Mouse (Mus musculus): ENCODE measurements around the gene C1qa. TPM values are rescaled to one million over a fixed set of nuclear protein-coding genes. Genes with fewer than 3 reads are reported as not detected.

The C1qa gene
- total and polyA plus RNA-seq, 2 experiments from 2014 or later: 42.2 to 53.1 TPM

DNA sequence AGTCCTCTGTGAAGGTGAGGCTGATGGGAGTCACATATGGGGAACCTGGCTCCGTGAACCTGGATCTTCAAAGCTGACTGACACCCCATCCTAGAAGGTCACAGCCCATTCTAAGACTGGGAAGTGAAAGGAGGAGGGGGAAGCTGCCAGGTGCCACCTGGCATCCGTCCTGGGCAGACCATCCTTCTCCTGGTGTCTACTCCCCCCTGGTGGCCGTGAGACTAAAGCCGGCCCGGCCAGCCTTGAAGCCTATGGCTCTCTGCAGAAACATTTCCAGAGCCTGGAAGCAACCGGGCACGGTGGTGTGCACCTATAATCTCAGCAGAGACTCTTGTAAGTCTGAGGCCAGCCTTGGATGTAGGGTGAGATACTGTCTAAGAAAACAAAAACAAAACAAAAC is 21.6 kb downstream of the C1qa start:
- H3K4me3 ChIP-seq (ENCODE audit: low read depth, low read length): no peak overlapping the region
- H3K9ac ChIP-seq: no peak overlapping the region
- H3K36me3 ChIP-seq (ENCODE audit: insufficient read depth): no peaks in the 10 kb centered on the region
- DNase-seq: peak; percentile 75
- H3K9me3 ChIP-seq (ENCODE audit: low read length): no peaks in the 10 kb centered on the region
- no peak overlapping the region for H3K27ac ChIP-seq (ENCODE audit: low read depth, low read length)
- H3K4me2 ChIP-seq (ENCODE audit: low read depth): no peak overlapping the region
- TF ChIP-seq CTCF (IDR thresholded peaks at IDR 0.05; ENCODE audit: low read depth): peak; percentile 85
- 0 out of 2 replicates have a peak, but pooled peaks have one; percentile 61 for ATAC-seq
- WGBS: 20% methylated on average over 7 of the region's 7 CpGs
- H3K4me1 ChIP-seq (ENCODE audit: insufficient read depth): no peaks in the 10 kb centered on the region
- H3K27me3 ChIP-seq (ENCODE audit: insufficient read depth, low read length): no peaks in the 10 kb centered on the region

DNA sequence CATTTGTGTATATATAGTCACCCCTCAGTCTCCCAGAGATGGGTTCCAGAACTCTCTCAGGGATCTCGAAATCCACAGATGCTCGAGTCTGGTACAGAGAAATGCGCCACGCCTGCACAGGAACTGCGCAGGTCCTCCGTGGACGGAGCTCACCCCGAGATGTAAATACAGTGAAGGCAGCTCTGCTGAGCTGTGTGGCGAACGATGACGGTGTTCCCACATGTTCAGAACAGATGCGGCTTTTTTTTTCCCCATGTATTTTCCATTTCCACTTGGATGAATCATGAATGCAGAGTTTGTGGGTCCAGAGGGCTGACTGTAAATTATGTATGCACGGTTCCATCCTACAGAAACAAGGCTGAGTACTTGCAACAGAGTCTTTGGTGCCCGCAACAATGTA is 23.6 kb downstream of the C1qa start:
- ATAC-seq (no peak), DNase-seq (no peak)
- Histone ChIP-seq H3K4me1 (ENCODE audit: insufficient read depth) (no peaks in the 10 kb centered on the region), H3K27ac (ENCODE audit: low read depth, low read length) (no peak overlapping the region), H3K9ac (no peak overlapping the region), H3K27me3 (ENCODE audit: insufficient read depth, low read length) (no peaks in the 10 kb centered on the region), H3K4me2 (ENCODE audit: low read depth) (no peak overlapping the region), H3K36me3 (ENCODE audit: insufficient read depth) (no peaks in the 10 kb centered on the region), H3K4me3 (ENCODE audit: low read depth, low read length) (no peak overlapping the region), H3K9me3 (ENCODE audit: low read length) (no peaks in the 10 kb centered on the region)
- TF ChIP-seq CTCF (IDR thresholded peaks at IDR 0.05; ENCODE audit: low read depth): no peak
- WGBS: 86% methylated on average over 14 of the region's 14 CpGs

DNA sequence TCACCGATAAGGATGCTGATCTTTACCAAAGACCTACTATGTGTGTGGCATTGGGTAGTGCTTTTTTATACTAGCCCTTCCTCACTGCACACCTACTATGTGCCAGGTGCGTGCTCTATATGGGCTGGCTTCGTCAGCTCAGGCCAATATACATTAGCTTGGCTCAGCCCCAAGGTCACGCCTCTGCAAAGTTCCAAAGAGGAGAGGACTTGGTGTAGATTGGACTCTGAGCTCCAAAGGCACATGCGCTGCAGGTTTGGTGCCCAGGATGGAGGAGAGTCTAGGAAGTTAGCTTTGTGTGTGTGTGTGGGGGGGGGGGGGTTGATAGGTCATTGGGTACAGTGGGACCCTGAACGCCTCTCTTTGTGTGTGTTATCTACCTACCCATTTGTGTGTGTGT is 30.2 kb downstream of the C1qa start:
- Histone ChIP-seq H3K9me3 (ENCODE audit: low read length) (no peaks in the 10 kb centered on the region), H3K9ac (no peak overlapping the region), H3K27me3 (ENCODE audit: insufficient read depth, low read length) (no peaks in the 10 kb centered on the region), H3K4me1 (ENCODE audit: insufficient read depth) (peaks cover 7% of the 10 kb centered on the region), H3K27ac (ENCODE audit: low read depth, low read length) (no peak overlapping the region), H3K4me2 (ENCODE audit: low read depth) (no peak overlapping the region), H3K4me3 (ENCODE audit: low read depth, low read length) (no peak overlapping the region), H3K36me3 (ENCODE audit: insufficient read depth) (no peaks in the 10 kb centered on the region)
- ATAC-seq: no peak
- no peak for TF ChIP-seq CTCF (IDR thresholded peaks at IDR 0.05; ENCODE audit: low read depth)
- 75% methylated on average over 6 of the region's 6 CpGs for WGBS
- DNase-seq: no peak

DNA sequence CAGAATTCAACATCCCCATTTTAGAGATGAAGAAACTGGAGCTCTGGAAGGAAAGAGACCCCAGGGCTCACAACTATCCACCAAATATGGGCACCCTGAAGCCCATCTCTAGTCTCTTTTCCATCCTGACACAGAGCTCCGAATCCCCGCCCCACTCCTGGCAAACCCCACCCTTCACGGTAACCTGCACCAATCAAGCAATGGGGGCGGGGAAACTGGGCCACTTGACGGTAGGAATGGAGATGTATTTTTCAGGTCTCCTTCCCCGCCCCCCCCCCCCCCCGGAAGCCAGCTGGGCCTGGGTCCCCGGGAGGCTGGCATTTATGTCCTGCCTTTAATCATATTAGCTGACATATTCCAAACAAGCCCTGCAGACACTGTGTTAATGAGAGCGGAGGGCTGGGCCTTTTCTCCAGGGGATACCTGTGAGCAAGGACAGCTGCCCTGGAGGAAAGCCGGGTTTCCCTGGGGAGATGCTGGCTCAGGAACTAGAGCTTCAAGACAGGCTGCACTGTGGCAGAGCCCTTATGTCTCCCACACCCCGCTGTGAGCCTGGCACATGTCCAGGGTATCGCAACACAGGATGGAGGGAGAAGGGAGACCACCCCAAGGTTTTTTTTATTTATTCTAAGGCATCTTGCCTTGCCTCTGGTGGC is 30.8 kb downstream of the C1qa start:
- no peak for TF ChIP-seq CTCF (IDR thresholded peaks at IDR 0.05; ENCODE audit: low read depth)
- DNase-seq (peak; percentile 46), ATAC-seq (peak; percentile 34; the same call in 1 of the 2 replicates)
- H3K4me2 ChIP-seq (ENCODE audit: low read depth): no peak overlapping the region
- 17% methylated on average over 12 of the region's 12 CpGs for WGBS
- H3K4me3 ChIP-seq (ENCODE audit: low read depth, low read length): no peak overlapping the region
- H3K9ac ChIP-seq: no peak overlapping the region
- H3K27me3 ChIP-seq (ENCODE audit: insufficient read depth, low read length): no peaks in the 10 kb centered on the region
- peaks cover 7% of the 10 kb centered on the region for H3K4me1 ChIP-seq (ENCODE audit: insufficient read depth)
- no peak overlapping the region for H3K27ac ChIP-seq (ENCODE audit: low read depth, low read length)
- no peaks in the 10 kb centered on the region for H3K36me3 ChIP-seq (ENCODE audit: insufficient read depth)
- H3K9me3 ChIP-seq (ENCODE audit: low read length): no peaks in the 10 kb centered on the region

DNA sequence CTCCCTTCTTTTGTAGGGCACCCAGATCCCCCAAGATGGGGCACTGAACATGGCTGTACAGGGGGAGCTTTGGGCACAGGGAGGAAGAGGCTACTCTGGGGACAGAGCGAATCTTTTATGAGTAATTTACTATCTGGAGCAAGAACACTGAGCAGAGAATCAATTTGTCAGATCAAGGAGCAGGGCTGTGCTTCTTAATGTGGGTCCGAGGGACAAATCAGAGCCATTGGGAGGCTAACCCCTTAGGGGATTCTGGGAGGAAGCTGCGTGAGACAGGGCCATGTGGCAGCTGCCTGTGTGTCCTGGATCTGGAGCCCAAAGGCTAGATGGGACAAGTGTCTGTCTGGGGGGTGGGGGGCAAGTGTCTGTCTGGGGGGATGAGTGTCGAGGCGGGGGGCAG is 33.1 kb downstream of the C1qa start:
- no peaks in the 10 kb centered on the region for H3K36me3 ChIP-seq (ENCODE audit: insufficient read depth)
- WGBS: 64% methylated on average over 5 of the region's 5 CpGs
- no peak overlapping the region for H3K9ac ChIP-seq
- H3K27me3 ChIP-seq (ENCODE audit: insufficient read depth, low read length): no peaks in the 10 kb centered on the region
- no peak overlapping the region for H3K4me3 ChIP-seq (ENCODE audit: low read depth, low read length)
- H3K4me1 ChIP-seq (ENCODE audit: insufficient read depth): peaks cover 7% of the 10 kb centered on the region
- no peak overlapping the region for H3K4me2 ChIP-seq (ENCODE audit: low read depth)
- no peak for TF ChIP-seq CTCF (IDR thresholded peaks at IDR 0.05; ENCODE audit: low read depth)
- H3K27ac ChIP-seq (ENCODE audit: low read depth, low read length): no peak overlapping the region
- ATAC-seq (no peak), DNase-seq (no peak)
- no peaks in the 10 kb centered on the region for H3K9me3 ChIP-seq (ENCODE audit: low read length)

DNA sequence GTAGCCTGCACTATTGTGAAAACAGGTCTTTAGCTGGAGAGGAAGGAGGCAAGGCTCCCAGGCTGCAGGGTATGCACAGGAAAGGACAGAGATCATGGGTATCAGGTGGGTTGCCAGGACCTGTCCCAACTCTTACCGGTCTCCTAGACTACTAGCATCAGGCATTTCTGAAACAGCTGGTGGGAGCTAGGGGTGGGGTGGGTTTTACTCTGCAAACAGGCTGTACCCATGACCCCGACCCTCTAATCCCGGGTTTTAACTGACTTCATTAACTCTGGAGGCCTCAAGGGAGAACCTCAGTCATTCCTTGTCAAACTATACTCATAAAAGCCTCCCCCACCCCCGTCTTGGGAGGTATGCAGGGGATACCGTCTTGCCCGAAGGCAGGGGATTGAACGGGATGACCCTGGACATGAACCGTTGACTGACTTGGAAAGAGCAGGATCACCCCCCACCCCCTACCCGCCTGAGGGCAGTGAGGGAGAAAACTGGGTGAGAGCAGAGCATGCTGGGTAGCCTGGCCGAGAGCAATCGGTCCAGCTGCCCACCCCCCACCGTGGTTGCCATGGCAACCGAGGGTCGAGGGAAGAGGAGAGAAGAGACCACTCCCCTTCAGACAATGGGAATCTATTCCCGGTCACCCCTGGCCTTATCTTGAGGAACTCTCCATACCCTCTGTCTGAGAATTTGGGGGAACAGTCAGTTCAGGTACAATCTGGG is 33.7 kb downstream of the C1qa start:
- no peak overlapping the region for H3K4me2 ChIP-seq (ENCODE audit: low read depth)
- ATAC-seq (peak; percentile 42; the same call in 1 of the 2 replicates), DNase-seq (peak; percentile 69)
- H3K4me3 ChIP-seq (ENCODE audit: low read depth, low read length): no peak overlapping the region
- TF ChIP-seq CTCF (IDR thresholded peaks at IDR 0.05; ENCODE audit: low read depth): no peak
- no peaks in the 10 kb centered on the region for H3K27me3 ChIP-seq (ENCODE audit: insufficient read depth, low read length)
- H3K9ac ChIP-seq: no peak overlapping the region
- H3K9me3 ChIP-seq (ENCODE audit: low read length): no peaks in the 10 kb centered on the region
- no peaks in the 10 kb centered on the region for H3K36me3 ChIP-seq (ENCODE audit: insufficient read depth)
- peaks cover 7% of the 10 kb centered on the region for H3K4me1 ChIP-seq (ENCODE audit: insufficient read depth)
- 6% methylated on average over 15 of the region's 15 CpGs for WGBS
- no peak overlapping the region for H3K27ac ChIP-seq (ENCODE audit: low read depth, low read length)

DNA sequence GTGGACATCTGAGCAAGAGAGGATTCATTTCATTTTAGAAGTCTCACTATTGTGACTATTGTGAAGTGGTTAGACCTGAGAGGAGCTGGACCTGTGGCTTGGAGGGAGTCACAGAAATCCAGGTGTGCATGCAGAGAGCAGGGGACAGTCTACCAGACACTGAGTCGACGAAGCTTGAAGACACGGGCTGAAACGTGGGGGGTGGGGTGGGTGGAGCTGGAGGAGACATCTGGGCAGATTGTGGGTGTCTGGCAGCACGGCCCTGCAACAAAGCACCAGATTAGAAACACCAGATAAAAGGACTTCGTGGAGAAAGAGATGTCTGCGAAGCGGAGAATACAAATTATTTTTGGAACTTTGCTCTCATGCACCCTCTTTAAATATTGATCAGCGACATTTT is 35.1 kb downstream of the C1qa start:
- 37% methylated on average over 9 of the region's 9 CpGs for WGBS

More for the DNA sequence above, 35.1 kb downstream of the C1qa start:
- DNase-seq (no peak), ATAC-seq (no peak)
- Histone ChIP-seq H3K4me2 (ENCODE audit: low read depth) (no peak overlapping the region), H3K9me3 (ENCODE audit: low read length) (no peaks in the 10 kb centered on the region), H3K27me3 (ENCODE audit: insufficient read depth, low read length) (no peaks in the 10 kb centered on the region), H3K36me3 (ENCODE audit: insufficient read depth) (no peaks in the 10 kb centered on the region), H3K9ac (no peak overlapping the region), H3K4me1 (ENCODE audit: insufficient read depth) (peaks cover 7% of the 10 kb centered on the region), H3K4me3 (ENCODE audit: low read depth, low read length) (no peak overlapping the region), H3K27ac (ENCODE audit: low read depth, low read length) (no peak overlapping the region)
- TF ChIP-seq CTCF (IDR thresholded peaks at IDR 0.05; ENCODE audit: low read depth): no peak

All from forebrain, postnatal 0 days (tissue).